Mouse (Mus musculus): ENCODE measurements around the gene Tnni1.

- TF ChIP-seq REST (IDR thresholded peaks at IDR 0.05; ENCODE audit: insufficient read depth, insufficient read length) (no peak), POLR2A (IDR thresholded peaks at IDR 0.05; ENCODE audit: insufficient read length, low read depth) (peak; percentile 21), MAX (IDR thresholded peaks at IDR 0.05; ENCODE audit: low read depth) (no peak), USF1 (IDR thresholded peaks at IDR 0.05; ENCODE audit: low read depth) (no peak), CEBPB (IDR thresholded peaks at IDR 0.05; ENCODE audit: insufficient read depth, poor library complexity, severe bottlenecking) (no peak), POLR2AphosphoS2 (IDR thresholded peaks at IDR 0.05; ENCODE audit: insufficient read length, low read depth) (peak; percentile 65)
Measured at GRCm38 (mm10) chr1:135858533-135858932, 79.3 kb downstream of the Tnni1 start.

All from myocyte (in vitro differentiated cells).